Comparison of ENCODE assay signal across 21 mouse cellular contexts in the genomic region with DNA sequence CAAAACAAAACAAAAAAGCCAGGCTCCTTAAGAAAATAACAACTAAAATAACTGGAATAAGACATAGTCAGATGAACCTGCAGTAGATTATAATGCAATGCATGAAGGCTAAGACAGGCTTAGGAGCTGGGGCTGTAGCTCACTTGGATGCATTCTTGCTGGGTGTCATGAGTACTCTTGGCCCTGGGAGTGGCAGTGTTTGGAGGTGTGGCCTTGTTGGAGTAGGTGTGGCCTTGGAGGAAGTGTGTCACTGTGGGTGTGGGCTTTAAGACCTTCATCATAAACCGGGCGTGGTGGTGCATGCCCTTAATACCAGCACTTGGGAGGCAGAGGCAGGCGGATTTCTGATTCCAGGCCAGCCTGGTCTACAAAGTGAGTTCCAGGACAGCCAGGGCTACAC. TPM values are rescaled to one million over a fixed set of nuclear protein-coding genes. Genes with fewer than 3 reads are reported as not detected.
DNase-seq lines count a peak whose midpoint lies in the region; ATAC-seq and TF ChIP-seq lines count a peak whose summit lies in the region.
"Had no signal": no experiment of that assay in that cellular context is flagged by ENCODE, and none has a peak within 500 bp of the region (broad histone marks: within the 10 kb centered on the region; RNA-seq: fewer than 3 reads in every experiment).

No protein-coding gene starts in this region.

- no peaks in the 10 kb centered on the region for H3K9me3 ChIP-seq in liver, embryonic 14.5 days (ENCODE audit: control insufficient read depth, low read length)
- H3K9me3 ChIP-seq in stomach, postnatal 0 days (ENCODE audit: control insufficient read depth, low read length): no peaks in the 10 kb centered on the region
- H3K9me3 ChIP-seq: embryonic facial prominence, embryonic 10.5 days; midbrain, embryonic 13.5 days had no signal

- no peak overlapping the region for H3K4me2 ChIP-seq in liver, embryonic 14.5 days (ENCODE audit: low read depth)
- no peak overlapping the region for H3K4me2 ChIP-seq in stomach, postnatal 0 days (replicated peaks; ENCODE audit: low read depth)
- H3K4me2 ChIP-seq: midbrain, embryonic 13.5 days had no signal

- no peak overlapping the region for H3K4me3 ChIP-seq in liver, embryonic 14.5 days (ENCODE audit: insufficient read depth in 1 of 2, low read depth in 2 of 2, low read length in 2 of 2)
- H3K4me3 ChIP-seq in stomach, postnatal 0 days (ENCODE audit: low read depth, low read length): no peak overlapping the region
- H3K4me3 ChIP-seq: embryonic facial prominence, embryonic 10.5 days; gastrocnemius, adult 2 months; midbrain, embryonic 13.5 days had no signal

- peak overlapping the region; percentile 84 for H3K27ac ChIP-seq in liver, embryonic 14.5 days
- no peak overlapping the region for H3K27ac ChIP-seq in stomach, postnatal 0 days (replicated peaks)
- H3K27ac ChIP-seq: embryonic facial prominence, embryonic 10.5 days; gastrocnemius, adult 2 months; kidney, postnatal 0 days; macrophage; midbrain, embryonic 13.5 days had no signal

- TF ChIP-seq CTCF in liver, embryonic 14.5 days (IDR thresholded peaks at IDR 0.05; ENCODE audit: low read depth): no peak
- no peak for TF ChIP-seq CTCF in stomach, postnatal 0 days (IDR thresholded peaks at IDR 0.05; ENCODE audit: low read depth)

- 56% methylated on average over 3 of the region's 3 CpGs for WGBS in liver, embryonic 14.5 days (ENCODE audit: insufficient replicate concordance)
- 90% methylated on average over 3 of the region's 3 CpGs for WGBS in stomach, postnatal 0 days

- DNase-seq in spleen, postnatal 36 days (ENCODE audit: low spot score in 2 of 2): peak; percentile 10 to 40
- DNase-seq in spleen, adult 18-20 months: no peak
- DNase-seq in c-Kit-positive CD71-positive TER-119-positive erythroid progenitor cells, embryonic 14.5 days (ENCODE audit: low spot score): peak; percentile 53
- DNase-seq in liver, embryonic 14.5 days (ENCODE audit: low read depth in 3 of 3, low spot score in 3 of 3): peak in 2 of 3 experiments; percentile 34 to 62
- no peak for DNase-seq in stomach, postnatal 0 days (ENCODE audit: low spot score)
- no peak for DNase-seq in urinary bladder, adult 2 months (ENCODE audit: low spot score)
- no peak for DNase-seq in urinary bladder, postnatal 25 days (ENCODE audit: low spot score)
- no peak for DNase-seq in gastrocnemius, postnatal 14 days
- DNase-seq: adrenal gland, adult 8-10 months; cerebellum, postnatal 14 days; forebrain, postnatal 0 days; gastrocnemius, adult 2 months; heart, postnatal 36 days; layer of hippocampus, adult 9-11 months; lung, adult 18-20 months; right cerebral cortex, adult 18-20 months; thymus, adult 18-20 months had no signal

- intact Hi-C loops in gastrocnemius, postnatal 14 days (cut with DNase I; ENCODE audit: low total_unique reads): no loop called here

- H3K36me3 ChIP-seq in liver, embryonic 14.5 days (replicated peaks; ENCODE audit: control insufficient read depth, insufficient read depth, low read depth): no peaks in the 10 kb centered on the region
- H3K36me3 ChIP-seq in stomach, postnatal 0 days (ENCODE audit: control insufficient read depth, insufficient read depth, low read length): no peaks in the 10 kb centered on the region
- H3K36me3 ChIP-seq: embryonic facial prominence, embryonic 10.5 days; midbrain, embryonic 13.5 days had no signal

- H3K4me1 ChIP-seq in liver, embryonic 14.5 days (replicated peaks; ENCODE audit: control insufficient read depth in 2 of 2, insufficient read depth in 2 of 2, low read length in 1 of 2): peaks cover 40 to 62% of the 10 kb centered on the region in 2 experiments
- H3K4me1 ChIP-seq in stomach, postnatal 0 days (replicated peaks; ENCODE audit: control insufficient read depth, insufficient read depth): no peaks in the 10 kb centered on the region
- H3K4me1 ChIP-seq: midbrain, embryonic 13.5 days had no signal

- no peak for TF ChIP-seq EP300 in liver, embryonic 14.5 days (IDR thresholded peaks at IDR 0.05; ENCODE audit: low read depth)
- TF ChIP-seq EP300 in stomach, postnatal 0 days (optimal IDR thresholded peaks at IDR 0.05): no peak

- peak; percentile 62 for ATAC-seq in liver, embryonic 14.5 days (ENCODE audit: insufficient read depth)
- ATAC-seq in stomach, postnatal 0 days (ENCODE audit: low FRiP score, low TSS enrichment): 0 out of 2 replicates have a peak, but pooled peaks have one; percentile 30
- ATAC-seq: forebrain, postnatal 0 days; midbrain, embryonic 13.5 days had no signal

- no peak overlapping the region for H3K9ac ChIP-seq in liver, embryonic 14.5 days (replicated peaks)
- no peak overlapping the region for H3K9ac ChIP-seq in stomach, postnatal 0 days (ENCODE audit: low read length)
- H3K9ac ChIP-seq: forebrain, postnatal 0 days; midbrain, embryonic 13.5 days had no signal

- H3K27me3 ChIP-seq in liver, embryonic 14.5 days (ENCODE audit: control insufficient read depth, insufficient read depth, low read length): no peaks in the 10 kb centered on the region
- H3K27me3 ChIP-seq in stomach, postnatal 0 days (ENCODE audit: control insufficient read depth, insufficient read depth, low read length): no peaks in the 10 kb centered on the region
- H3K27me3 ChIP-seq: midbrain, embryonic 13.5 days had no signal

RNA-seq across cellular contexts. Expression of a gene that starts 18.3 kb away (rescaled TPM):
- polyA plus RNA-seq in liver, embryonic 14.5 days (2012; rRNA removed): 0.07 and 0.09 TPM in 2 replicates
- polyA plus RNA-seq in liver, embryonic 14.5 days (2014; fragmentation: Nextera tagmentation; extraction: Ambion mirVana): not detected in 2 replicates
- polyA plus RNA-seq in stomach, postnatal 0 days (2015; fragmentation: Nextera tagmentation; extraction: Ambion mirVana): 0.02 TPM in 1 of 2 replicates, not detected in the other
- 2.0 and 2.6 TPM in 2 replicates for polyA plus RNA-seq in urinary bladder, adult 2 months (2012; rRNA removed)
- not detected for total RNA-seq in gastrocnemius, postnatal 14 days (2021)
- total RNA-seq: gastrocnemius, adult 2 months had no signal
- polyA plus RNA-seq: embryonic facial prominence, embryonic 10.5 days; macrophage; midbrain, embryonic 13.5 days had no signal

RNA-seq across cellular contexts. Expression of a gene that starts 56.0 kb away (rescaled TPM):
- polyA plus RNA-seq in liver, embryonic 14.5 days (2012; rRNA removed): 30.0 and 35.5 TPM in 2 replicates
- polyA plus RNA-seq in liver, embryonic 14.5 days (2014; fragmentation: Nextera tagmentation; extraction: Ambion mirVana): 26.7 and 34.5 TPM in 2 replicates
- polyA plus RNA-seq in stomach, postnatal 0 days (2015; fragmentation: Nextera tagmentation; extraction: Ambion mirVana): 44.2 and 47.6 TPM in 2 replicates
- 76.8 and 82.9 TPM in 2 replicates for polyA plus RNA-seq in urinary bladder, adult 2 months (2012; rRNA removed)
- 10 to 100 TPM; 10.4 to 10.8 TPM for total RNA-seq in gastrocnemius, postnatal 14 days (2021)

Comparison
In these comparisons a context has a peak if more than half of its experiments do, and no peak if none do; other contexts are left out.
1. DNase-seq: peak in spleen, postnatal 36 days (2 of 2), c-Kit-positive CD71-positive TER-119-positive erythroid progenitor cells, embryonic 14.5 days (single experiment) and liver, embryonic 14.5 days (2 of 3); none in spleen, adult 18-20 months (0 of 2), stomach, postnatal 0 days (single experiment), urinary bladder, adult 2 months (single experiment), urinary bladder, postnatal 25 days (single experiment) and gastrocnemius, postnatal 14 days (single experiment).